Mouse (Mus musculus): ENCODE results near the gene Cpne6. TPM values are rescaled to one million over a fixed set of nuclear protein-coding genes. Genes with fewer than 3 reads are reported as not detected.

Cpne6 gene
- polyA plus RNA-seq, 1 experiment from 2014 or later = 20.0 TPM

DNA sequence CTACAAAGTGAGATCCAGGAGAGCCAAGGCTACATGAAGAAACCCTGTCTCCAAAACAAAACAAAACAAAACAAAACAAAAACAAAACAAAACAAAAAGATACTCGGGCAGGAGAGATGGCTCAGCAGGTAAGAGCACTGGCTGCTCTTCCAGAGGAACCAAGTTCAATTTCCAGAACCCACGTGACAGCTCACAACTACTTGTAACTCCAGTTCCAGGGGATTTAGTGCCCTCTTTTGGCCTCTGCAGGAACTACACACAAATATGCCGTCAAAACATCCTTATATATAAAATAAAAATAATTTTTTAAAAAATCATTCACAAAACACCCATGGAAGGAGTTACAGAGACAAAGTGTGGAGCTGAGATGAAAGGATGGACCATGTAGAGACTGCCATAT is 17.7 kb downstream of the Cpne6 start:
- H3K4me2 ChIP-seq = no peak overlapping the region
- H3K36me3 ChIP-seq = no peaks in the 10 kb centered on the region
- H3K9ac ChIP-seq (replicated peaks) = no peak overlapping the region
- H3K27ac ChIP-seq (replicated peaks) = no peak overlapping the region
- no peak overlapping the region for H3K4me3 ChIP-seq (replicated peaks)
- no peak for ATAC-seq (ENCODE audit: low FRiP score)
- peaks cover 5% of the 10 kb centered on the region; the same call in 1 of the 2 replicates for H3K27me3 ChIP-seq (replicated peaks)
- no peaks in the 10 kb centered on the region for H3K4me1 ChIP-seq
- WGBS = 25% methylated on average over 3 of the region's 3 CpGs
- H3K9me3 ChIP-seq (replicated peaks) = no peaks in the 10 kb centered on the region

DNA sequence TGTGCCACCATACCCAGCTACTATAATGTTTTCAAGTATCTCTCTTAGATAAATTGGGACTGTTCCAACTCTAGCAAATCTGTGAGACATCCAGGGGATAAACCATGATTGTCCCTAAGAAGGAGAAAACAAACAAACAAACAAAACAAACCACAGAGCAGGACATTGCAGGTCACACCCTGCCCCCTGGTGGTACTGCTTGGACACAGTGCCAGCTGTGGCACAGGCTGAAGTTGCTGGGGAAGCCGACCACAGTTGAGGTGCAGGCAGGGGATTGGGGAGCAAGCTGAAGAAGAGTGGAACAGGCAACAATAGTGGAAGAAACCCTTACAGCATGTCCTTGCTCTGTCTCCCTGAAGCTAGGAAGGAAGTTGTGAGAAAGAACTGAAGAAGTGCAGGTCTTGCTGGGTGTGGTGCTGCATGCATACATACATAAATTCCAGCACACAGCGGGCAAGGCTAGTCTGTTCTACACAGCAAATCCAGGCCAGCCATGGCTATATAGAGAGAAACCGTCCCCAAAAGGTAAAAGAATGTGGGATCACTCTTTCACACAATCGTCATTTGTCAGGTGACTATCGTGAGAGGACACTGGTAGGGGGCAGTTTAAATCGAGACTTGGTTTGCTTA is 26.0 kb downstream of the Cpne6 start:
- Histone ChIP-seq H3K9ac (replicated peaks) (no peak overlapping the region), H3K27me3 (replicated peaks) (0 out of 2 replicates have a peak, but pooled peaks cover 2% of the 10 kb centered on the region), H3K4me2 (no peak overlapping the region), H3K4me3 (replicated peaks) (no peak overlapping the region), H3K4me1 (peaks cover 18% of the 10 kb centered on the region), H3K27ac (replicated peaks) (no peak overlapping the region), H3K36me3 (no peaks in the 10 kb centered on the region), H3K9me3 (replicated peaks) (no peaks in the 10 kb centered on the region)
- WGBS = 53% methylated on average over 6 of the region's 6 CpGs
- ATAC-seq (ENCODE audit: low FRiP score) = no peak

DNA sequence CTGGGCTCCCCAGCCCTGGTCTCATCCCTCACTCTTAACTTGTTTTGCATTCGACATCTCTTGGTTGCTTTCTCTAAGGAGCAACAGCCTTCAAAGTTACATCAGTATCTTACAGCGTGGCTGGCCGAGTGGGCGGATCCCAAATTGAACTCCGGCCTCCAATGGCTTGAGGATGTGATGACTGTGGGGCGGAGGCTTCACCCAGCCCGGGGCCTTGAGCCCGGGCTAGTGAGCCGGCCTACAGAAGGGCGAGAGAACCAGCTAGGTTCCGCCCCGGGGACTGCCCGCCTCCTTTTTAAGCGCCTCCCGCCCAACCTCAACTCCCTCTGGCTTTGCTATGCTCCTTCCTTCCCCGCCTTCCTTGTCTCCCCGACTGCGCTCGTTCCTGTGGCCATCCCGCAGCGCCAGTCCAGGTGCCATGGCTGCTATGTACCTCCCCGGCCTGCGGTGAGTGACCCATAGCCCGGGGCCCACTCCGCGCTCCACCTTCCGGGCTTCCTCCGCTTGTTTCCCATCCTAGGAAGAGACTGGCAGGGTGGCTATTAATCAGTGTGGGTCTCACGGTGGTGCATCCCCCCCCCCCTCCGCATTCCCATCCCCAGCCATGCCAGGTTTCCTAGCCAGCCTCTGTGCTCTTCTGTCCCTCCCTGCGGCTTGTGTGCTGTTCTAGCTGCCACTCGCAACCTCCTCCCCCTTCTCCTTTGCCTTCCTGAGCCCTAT is 30.0 kb downstream of the Cpne6 start, which contains the start of gene Pck2:
Gene Pck2 (plus strand): TSS at position 200 of the 720 bp plus-strand sequence.
- Histone ChIP-seq H3K4me2 (peak within 1 kb of the TSS; percentile 80), H3K4me3 (replicated peaks) (peak within 1 kb of the TSS; percentile 59), H3K36me3 (peaks cover 20% of the 10 kb centered on the region), H3K27ac (replicated peaks) (peak within 1 kb of the TSS; percentile 93), H3K9ac (replicated peaks) (peak within 1 kb of the TSS; percentile 76), H3K9me3 (replicated peaks) (no peaks in the 10 kb centered on the region), H3K27me3 (replicated peaks) (0 out of 2 replicates have a peak, but pooled peaks cover 2% of the 10 kb centered on the region), H3K4me1 (peaks cover 32% of the 10 kb centered on the region)
- peak; percentile 86 for ATAC-seq (ENCODE audit: low FRiP score)
- WGBS = under 1% methylated on average over 32 of the region's 32 CpGs

DNA sequence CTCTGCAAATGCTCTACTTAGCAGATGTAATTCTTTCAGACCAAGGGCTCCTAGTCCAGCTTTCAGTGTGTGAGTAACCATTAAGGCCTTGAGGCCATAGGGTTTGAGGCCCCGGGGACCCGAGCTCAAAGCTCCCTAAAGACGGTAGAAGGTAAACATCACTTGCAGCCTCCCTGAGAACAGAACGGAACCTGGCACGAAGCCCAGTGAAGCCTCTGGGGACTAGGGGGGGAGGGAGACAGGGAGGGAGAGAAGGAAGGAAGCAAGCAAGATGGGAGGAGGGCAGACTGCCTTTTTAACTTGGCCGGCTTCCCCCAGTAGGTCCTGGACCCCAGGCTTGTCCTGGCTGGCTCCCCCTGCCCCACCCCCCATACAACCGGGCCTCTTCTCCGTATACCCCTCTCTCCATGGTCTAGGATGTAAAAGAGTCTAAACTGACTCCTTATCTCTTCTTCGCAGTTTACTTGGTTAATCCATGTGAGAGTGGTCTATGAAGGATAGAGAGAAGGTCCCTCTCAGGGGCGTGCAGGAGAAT is 30.6 kb downstream of the Cpne6 start:
- WGBS = 7% methylated on average over 10 of the region's 10 CpGs
- peaks cover 22% of the 10 kb centered on the region for H3K36me3 ChIP-seq
- H3K9ac ChIP-seq (replicated peaks) = peak overlapping the region; percentile 76
- peak overlapping the region; percentile 93 for H3K27ac ChIP-seq (replicated peaks)
- H3K9me3 ChIP-seq (replicated peaks) = no peaks in the 10 kb centered on the region
- ATAC-seq (ENCODE audit: low FRiP score) = peak; percentile 62
- peak overlapping the region; percentile 80 for H3K4me2 ChIP-seq
- H3K27me3 ChIP-seq (replicated peaks) = 0 out of 2 replicates have a peak, but pooled peaks cover 2% of the 10 kb centered on the region
- peaks cover 32% of the 10 kb centered on the region for H3K4me1 ChIP-seq
- peak overlapping the region; percentile 59 for H3K4me3 ChIP-seq (replicated peaks)

DNA sequence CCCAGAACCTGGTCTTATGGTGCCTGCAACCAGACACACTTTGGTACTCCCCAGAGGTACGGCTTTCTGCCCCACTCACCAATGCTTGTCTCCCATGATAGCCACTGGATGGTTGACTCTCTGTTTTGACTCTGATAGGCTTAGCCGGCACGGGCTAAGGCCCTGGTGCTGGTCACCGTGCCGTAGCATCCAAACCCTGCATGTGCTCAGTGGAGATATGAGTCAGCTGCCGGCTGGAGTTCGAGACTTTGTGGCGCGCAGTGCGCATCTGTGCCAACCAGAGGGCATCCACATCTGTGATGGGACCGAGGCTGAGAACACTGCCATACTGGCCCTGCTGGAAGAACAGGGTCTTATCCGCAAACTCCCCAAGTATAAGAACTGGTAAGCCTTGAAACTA is 32.0 kb downstream of the Cpne6 start:
- no peaks in the 10 kb centered on the region for H3K9me3 ChIP-seq (replicated peaks)

DNA sequence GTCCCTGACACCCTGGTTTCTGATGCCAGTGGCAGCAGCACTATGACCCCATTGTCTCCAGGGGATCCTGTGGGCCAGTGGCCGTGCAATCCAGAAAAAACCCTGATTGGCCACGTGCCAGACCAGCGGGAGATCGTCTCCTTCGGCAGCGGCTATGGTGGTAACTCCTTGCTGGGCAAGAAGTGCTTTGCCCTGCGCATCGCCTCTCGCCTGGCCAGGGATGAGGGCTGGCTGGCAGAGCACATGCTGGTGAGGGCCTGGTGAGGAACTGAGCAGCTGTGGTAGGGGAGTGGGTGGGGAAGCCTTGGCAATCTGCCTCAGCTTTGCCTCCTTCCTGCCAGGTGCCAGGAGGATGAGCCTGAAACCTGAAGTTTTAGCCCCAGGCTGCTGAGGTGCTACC is 34.1 kb downstream of the Cpne6 start:
- Histone ChIP-seq H3K27ac (replicated peaks) (no peak overlapping the region), H3K4me3 (replicated peaks) (no peak overlapping the region), H3K4me2 (no peak overlapping the region), H3K9me3 (replicated peaks) (no peaks in the 10 kb centered on the region), H3K4me1 (peaks cover 32% of the 10 kb centered on the region), H3K9ac (replicated peaks) (no peak overlapping the region), H3K27me3 (replicated peaks) (no peaks in the 10 kb centered on the region), H3K36me3 (peaks cover 45% of the 10 kb centered on the region)
- ATAC-seq (ENCODE audit: low FRiP score) = no peak
- 60% methylated on average over 9 of the region's 9 CpGs for WGBS

More for the DNA sequence above, 32.0 kb downstream of the Cpne6 start:
- no peak overlapping the region for H3K27ac ChIP-seq (replicated peaks)
- H3K4me1 ChIP-seq = peaks cover 32% of the 10 kb centered on the region
- no peak for ATAC-seq (ENCODE audit: low FRiP score)
- H3K4me2 ChIP-seq = no peak overlapping the region
- peaks cover 25% of the 10 kb centered on the region for H3K36me3 ChIP-seq
- no peak overlapping the region for H3K9ac ChIP-seq (replicated peaks)
- H3K4me3 ChIP-seq (replicated peaks) = no peak overlapping the region
- H3K27me3 ChIP-seq (replicated peaks) = 0 out of 2 replicates have a peak, but pooled peaks cover under 1% of the 10 kb centered on the region
- WGBS = 98% methylated on average over 12 of the region's 12 CpGs

DNA sequence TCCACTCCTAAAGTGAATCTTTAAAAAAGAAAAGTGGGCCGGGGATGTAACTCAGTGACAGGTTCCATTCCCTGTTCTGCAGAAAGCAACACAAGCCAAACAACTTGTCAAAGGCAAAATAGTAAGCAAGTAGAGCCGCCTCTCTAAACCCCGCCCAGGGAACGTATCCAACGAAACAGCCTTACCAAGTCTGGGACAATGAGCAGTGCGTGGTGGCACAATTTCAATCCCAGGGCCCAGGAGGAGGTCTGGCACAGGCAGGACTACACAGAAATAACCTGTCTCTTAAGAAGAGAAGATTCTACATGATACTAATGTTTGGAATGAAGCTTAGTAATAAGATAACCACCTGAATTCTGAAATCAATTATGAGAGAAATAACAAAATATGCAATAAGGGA is 39.9 kb downstream of the Cpne6 start:
- no peaks in the 10 kb centered on the region for H3K27me3 ChIP-seq (replicated peaks)
- H3K9me3 ChIP-seq (replicated peaks) = no peaks in the 10 kb centered on the region
- no peak overlapping the region for H3K27ac ChIP-seq (replicated peaks)
- H3K4me3 ChIP-seq (replicated peaks) = no peak overlapping the region
- H3K4me2 ChIP-seq = no peak overlapping the region
- no peak overlapping the region for H3K9ac ChIP-seq (replicated peaks)
- H3K4me1 ChIP-seq = no peaks in the 10 kb centered on the region
- WGBS = 83% methylated on average over 6 of the region's 6 CpGs
- peaks cover 28% of the 10 kb centered on the region for H3K36me3 ChIP-seq
- no peak for ATAC-seq (ENCODE audit: low FRiP score)

DNA sequence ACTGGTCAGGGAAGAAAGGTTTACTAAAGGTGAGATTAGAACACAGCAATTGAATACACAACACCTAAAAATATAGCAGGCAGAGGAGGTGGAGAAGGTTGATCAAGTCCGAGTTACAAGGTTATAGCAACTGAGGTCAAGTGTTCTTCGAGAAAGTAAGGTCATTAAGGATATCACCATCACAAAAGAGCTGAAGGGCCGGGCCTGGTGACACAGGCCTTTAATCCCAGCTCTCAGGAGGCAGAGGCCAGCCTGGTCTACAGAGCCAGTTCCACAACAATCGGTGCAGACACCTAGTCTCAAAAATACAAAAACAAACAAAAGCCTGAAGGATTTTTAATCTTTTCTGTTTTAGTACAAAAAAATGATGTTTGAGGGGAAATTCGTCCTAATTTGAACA is 41.1 kb downstream of the Cpne6 start:
- 58% methylated on average over 5 of the region's 5 CpGs for WGBS
- Histone ChIP-seq H3K36me3 (peaks cover 24% of the 10 kb centered on the region), H3K9ac (replicated peaks) (no peak overlapping the region)

DNA sequence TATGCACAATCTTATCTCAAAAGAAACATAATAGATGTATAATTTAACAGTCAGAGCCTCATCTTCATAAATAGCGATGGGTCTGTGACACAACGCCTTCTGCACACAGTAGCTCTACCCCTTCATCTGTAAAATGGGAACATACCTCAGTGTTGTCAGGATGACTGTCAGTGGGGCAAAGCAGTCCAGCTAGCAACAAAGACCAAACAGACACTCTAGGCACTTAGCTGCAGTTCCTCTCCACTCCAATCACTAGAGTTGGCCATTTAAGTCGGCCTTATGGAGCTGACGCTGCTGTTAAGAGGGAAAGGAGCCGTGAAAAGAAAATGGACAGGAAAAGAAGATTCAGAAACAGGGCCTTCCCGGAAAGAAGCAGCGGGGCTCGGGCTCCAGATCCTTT is 41.5 kb downstream of the Cpne6 start:
- WGBS = 96% methylated on average over 8 of the region's 8 CpGs
- H3K36me3 ChIP-seq = peaks cover 24% of the 10 kb centered on the region
- no peak overlapping the region for H3K4me3 ChIP-seq (replicated peaks)
- H3K27me3 ChIP-seq (replicated peaks) = no peaks in the 10 kb centered on the region
- no peak overlapping the region for H3K4me2 ChIP-seq
- H3K27ac ChIP-seq (replicated peaks) = no peak overlapping the region
- no peak for ATAC-seq (ENCODE audit: low FRiP score)
- no peak overlapping the region for H3K9ac ChIP-seq (replicated peaks)
- no peaks in the 10 kb centered on the region for H3K4me1 ChIP-seq
- no peaks in the 10 kb centered on the region for H3K9me3 ChIP-seq (replicated peaks)

More for the DNA sequence above, 41.1 kb downstream of the Cpne6 start:
- ATAC-seq (ENCODE audit: low FRiP score) = no peak
- Histone ChIP-seq H3K4me1 (no peaks in the 10 kb centered on the region), H3K4me3 (replicated peaks) (no peak overlapping the region), H3K27ac (replicated peaks) (no peak overlapping the region), H3K4me2 (no peak overlapping the region), H3K27me3 (replicated peaks) (no peaks in the 10 kb centered on the region), H3K9me3 (replicated peaks) (no peaks in the 10 kb centered on the region)

DNA sequence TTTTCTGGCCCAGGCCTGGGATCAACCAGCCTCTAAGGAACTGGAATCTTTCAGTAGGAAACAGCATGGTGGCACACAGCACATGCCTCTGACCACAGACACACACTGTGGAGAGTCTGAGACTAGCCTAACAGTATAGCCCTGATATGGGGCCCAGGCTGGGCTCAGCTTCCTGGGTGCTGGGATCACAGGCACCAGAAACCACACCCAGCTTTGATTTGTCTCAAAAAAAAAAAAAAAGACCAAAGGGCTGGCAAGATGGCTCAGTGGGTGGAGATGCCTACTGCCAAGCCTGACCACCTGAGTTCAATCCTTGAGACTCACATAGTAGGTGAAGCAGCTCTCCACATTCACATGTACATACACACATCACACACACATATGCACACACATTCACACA is 44.4 kb downstream of the Cpne6 start:
- H3K4me1 ChIP-seq = peaks cover 3% of the 10 kb centered on the region

DNA sequence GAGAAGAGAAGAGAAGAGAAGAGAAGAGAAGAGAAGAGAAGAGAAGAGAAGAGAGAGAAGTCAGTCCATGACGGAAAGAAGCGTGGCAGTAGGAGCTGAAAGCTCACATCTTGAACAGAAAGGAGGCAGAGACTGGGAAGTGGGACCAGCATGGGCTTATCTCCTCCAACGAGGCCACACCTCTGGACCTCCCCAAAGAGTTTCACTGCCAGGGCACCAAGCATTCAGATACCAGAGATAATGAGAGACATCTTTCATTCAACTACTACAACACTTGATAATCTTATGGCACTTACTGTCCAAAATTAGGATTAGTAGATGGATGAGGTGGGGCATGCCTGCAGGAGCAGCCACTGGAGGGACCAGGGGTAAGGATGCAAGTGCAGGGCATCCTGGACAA is 45.5 kb downstream of the Cpne6 start:
- Histone ChIP-seq H3K9me3 (replicated peaks) (no peaks in the 10 kb centered on the region), H3K27me3 (replicated peaks) (no peaks in the 10 kb centered on the region), H3K4me2 (no peak overlapping the region), H3K27ac (replicated peaks) (no peak overlapping the region), H3K4me3 (replicated peaks) (no peak overlapping the region), H3K4me1 (peaks cover 3% of the 10 kb centered on the region), H3K36me3 (no peaks in the 10 kb centered on the region), H3K9ac (replicated peaks) (no peak overlapping the region)
- no peak for ATAC-seq (ENCODE audit: low FRiP score)
- 89% methylated on average over 3 of the region's 3 CpGs for WGBS

More for the DNA sequence above, 44.4 kb downstream of the Cpne6 start:
- Histone ChIP-seq H3K27ac (replicated peaks) (no peak overlapping the region), H3K4me3 (replicated peaks) (no peak overlapping the region), H3K9me3 (replicated peaks) (no peaks in the 10 kb centered on the region), H3K9ac (replicated peaks) (no peak overlapping the region), H3K4me2 (no peak overlapping the region), H3K36me3 (no peaks in the 10 kb centered on the region; the same call in 1 of the 2 replicates), H3K27me3 (replicated peaks) (no peaks in the 10 kb centered on the region)
- no peak for ATAC-seq (ENCODE audit: low FRiP score)

DNA sequence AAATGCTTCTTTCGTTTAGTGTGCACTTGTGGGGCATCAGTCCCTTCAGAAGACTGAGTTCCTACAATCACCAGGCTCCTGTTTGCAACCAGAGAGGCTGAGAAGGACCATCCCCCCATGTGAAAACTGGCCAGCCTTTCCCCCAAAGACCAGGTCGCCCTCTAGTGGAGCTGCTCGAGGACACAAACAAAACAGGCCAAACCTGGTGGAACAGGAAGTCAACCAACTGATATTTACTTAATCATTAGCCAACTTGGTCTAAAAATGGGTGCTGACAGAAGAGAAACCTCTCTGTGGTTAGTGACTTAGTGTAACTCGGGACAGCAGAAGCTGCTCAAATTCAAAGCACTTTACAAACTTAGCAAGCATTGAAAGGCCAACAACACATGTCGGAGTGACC is 46.8 kb downstream of the Cpne6 start:
- 28% methylated on average over 5 of the region's 5 CpGs for WGBS
- Histone ChIP-seq H3K27me3 (replicated peaks) (no peaks in the 10 kb centered on the region), H3K9me3 (replicated peaks) (no peaks in the 10 kb centered on the region), H3K27ac (replicated peaks) (no peak overlapping the region), H3K4me1 (peaks cover 15% of the 10 kb centered on the region), H3K9ac (replicated peaks) (no peak overlapping the region), H3K4me3 (replicated peaks) (no peak overlapping the region), H3K4me2 (no peak overlapping the region), H3K36me3 (no peaks in the 10 kb centered on the region)
- no peak for ATAC-seq (ENCODE audit: low FRiP score)
